Mouse (Mus musculus) mouse trophoblast stem cell (cell line): ENCODE measurements around the gene Pygo2.

Source experiments
- in situ Hi-C, 2 experiments: fragments of 300-500 bp; cut with MseI, MboI; formaldehyde crosslinking; loops; 2 replicates in 1 of 2; 3 replicates in 1 of 2; pipeline ENCODE4 v1.15.1; 2025

Pygo2 gene

DNA sequence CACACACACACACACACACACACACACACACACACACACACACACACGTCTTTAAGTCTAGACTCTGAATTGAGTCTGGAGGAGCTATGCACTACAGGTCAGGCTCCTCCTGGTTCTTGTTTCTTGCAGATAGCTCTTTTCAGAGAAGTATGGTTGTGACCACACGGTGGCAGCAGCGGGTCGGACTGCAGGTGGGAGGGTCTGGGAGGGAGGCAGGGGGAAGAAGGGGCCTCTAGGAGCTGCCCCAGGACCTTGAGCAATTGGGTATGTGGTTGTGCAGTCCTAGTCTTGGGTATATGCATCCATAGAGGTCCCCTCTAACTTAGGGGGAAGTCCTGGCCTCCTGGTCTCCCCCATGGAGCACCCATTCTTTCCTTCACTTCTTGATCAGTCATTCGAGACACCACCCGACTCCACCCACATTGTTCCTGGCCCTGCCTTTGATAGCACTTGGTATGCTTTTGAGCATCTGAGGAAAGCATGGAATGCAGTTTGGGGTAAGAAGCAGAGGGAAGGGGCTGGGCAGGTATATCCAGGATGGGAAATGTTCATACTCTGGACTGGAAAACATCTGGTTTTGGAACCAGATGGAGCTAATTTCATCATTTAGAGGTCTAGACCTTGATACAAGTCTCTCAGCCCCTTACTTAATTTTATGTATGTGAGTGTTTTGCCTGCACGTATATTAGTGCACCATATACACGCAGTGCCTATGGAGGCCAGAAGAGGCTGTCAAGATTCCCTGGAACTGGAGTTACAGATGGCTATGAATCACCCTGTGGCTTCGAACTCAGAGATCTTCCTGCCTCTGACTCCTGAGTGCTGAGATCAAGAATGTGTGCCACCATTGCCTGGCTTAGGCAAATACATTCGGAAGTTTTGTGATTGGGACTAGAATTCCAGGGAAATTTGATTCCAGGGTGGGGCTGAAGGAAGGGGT, 27.0 kb downstream of the Pygo2 start:
- in situ Hi-C loops: loop anchor here in 1 of 2 experiments (5.0 kb wide), 1 partner anchor 35 kb away; no protein-coding TSS in a partner anchor

DNA sequence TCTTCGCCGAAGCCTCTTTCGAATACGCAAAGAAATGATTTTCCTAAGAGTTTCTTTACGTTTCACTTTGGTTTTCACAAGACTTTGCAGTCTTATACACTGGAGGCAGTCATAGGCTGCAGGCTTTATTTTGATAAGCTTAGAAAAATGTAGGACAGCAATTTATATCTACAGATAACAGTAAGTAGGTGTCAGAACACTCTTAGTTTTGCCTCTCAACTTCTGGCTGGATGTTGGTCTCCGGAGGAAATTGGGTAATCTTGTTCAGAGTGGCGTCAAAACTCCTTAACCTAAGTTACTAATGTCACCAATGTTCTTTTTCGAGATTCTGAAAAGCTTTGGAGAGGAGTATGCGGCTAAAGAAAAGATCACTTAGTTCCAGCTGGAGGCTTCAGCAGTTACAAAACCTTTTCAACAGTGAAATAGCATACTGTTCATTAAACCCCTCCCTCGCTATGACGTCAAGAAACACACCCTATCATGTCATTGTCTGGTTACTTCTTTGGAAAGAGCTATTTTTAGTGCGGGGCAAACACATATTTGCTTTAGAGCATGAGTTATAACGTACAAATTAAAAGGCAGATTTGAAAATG, 28.5 kb downstream of the Pygo2 start:
- in situ Hi-C loops: loop anchor here in 1 of 2 experiments (5.0 kb wide), 1 partner anchor 34 kb away; no protein-coding TSS in a partner anchor

DNA sequence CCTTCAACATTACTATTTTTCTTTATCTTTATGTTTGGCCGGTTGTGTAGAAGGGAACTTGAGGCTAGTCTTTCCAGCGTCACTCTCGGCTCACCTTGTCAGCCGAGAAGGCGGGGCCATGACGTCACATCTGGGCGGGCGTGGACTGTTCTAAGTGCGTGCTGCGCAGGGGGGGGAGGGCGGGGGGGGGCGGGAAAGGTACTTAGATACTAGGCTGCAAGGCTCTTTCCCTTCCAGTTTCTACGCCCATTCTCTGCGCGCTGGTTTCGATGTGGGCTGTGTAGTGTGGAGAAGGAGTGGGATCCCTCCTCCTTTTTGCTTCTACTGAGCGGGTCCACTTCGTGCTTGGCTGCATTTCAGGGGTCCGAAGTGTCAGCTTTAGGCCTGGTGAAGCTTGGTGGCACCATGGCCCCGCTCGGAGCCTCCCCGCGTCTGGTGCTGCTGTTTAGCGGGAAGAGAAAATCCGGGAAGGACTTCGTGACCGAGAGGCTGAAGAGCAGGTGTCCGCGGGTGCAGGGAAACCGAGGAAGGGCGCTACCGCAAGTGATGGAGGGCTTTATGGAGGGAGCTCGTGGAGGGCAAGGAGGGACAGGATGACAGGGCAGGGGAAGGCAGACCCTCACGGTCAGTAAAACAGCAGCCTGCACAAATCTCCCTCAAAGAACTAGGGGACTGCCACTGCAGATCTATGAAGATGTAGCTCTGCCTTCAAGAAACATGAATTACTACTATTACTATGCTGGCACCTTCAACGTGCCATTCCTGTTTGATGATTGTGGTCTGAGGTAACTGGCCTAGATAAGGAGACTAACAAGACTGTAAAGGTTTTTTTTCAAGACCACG, 29.2 kb downstream of the Pygo2 start:
- in situ Hi-C loops: loop anchor here in 1 of 2 experiments (5.0 kb wide), 1 partner anchor 33 kb away; no protein-coding TSS in a partner anchor

DNA sequence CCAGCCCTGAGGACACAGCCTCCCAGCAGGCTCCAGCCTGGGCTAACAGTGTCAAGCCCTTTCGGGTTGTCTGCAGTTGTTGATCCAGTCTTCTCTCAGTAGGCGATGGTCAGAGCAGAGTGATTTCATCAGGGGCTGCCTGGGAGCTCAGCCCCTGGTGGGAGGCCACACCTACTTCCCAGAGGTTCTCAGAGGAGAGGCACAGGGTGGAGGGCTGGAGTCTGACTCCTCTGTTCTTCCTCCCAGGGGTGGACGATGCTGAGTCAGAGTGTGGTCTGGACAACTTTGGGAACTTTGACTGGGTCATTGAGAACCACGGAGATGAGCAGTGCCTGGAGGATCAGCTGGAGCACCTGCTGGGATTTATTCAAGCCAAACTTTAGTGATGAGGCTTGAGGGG, 38.3 kb downstream of the Pygo2 start:
- in situ Hi-C loops: no loop called here

DNA sequence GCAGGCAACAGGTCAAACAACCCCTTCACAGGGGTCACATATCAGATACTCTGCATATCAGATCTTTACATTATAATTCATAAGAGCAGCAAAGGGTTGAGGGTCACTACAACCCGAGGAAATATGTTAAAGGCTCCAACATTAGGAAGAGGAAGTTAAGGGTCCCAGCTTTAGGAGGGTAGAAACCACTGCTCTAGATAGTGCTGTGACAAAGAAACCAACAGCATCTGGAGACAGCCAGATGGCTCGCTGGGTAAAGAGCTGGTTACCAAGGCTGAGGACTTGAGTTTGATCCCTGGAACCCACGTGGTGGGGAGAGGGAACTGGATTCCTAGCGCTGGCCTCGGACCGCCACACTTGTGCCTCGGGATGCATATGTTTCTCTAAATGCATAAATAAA, 42.3 kb downstream of the Pygo2 start:
- in situ Hi-C loops: no loop called here

DNA sequence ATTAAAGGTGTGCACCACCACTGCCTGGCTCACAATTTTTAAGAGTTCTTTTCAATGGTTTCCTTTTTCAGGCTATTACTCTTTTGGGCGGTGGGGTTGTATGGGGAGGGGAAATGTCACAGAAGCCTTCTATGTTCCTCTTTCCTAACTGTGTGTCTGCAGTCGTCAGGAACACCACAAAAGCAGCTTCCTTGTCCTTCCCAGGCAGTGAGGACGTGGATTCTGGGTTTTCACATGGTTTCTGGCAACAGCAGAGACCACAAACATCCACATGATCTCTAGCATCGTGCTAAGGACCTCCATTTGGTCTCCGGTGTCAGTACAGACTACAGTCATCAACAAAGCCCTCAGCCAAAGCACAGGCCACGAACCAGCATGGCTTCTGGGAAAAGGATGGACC, 43.8 kb downstream of the Pygo2 start:
- in situ Hi-C loops: no loop called here

DNA sequence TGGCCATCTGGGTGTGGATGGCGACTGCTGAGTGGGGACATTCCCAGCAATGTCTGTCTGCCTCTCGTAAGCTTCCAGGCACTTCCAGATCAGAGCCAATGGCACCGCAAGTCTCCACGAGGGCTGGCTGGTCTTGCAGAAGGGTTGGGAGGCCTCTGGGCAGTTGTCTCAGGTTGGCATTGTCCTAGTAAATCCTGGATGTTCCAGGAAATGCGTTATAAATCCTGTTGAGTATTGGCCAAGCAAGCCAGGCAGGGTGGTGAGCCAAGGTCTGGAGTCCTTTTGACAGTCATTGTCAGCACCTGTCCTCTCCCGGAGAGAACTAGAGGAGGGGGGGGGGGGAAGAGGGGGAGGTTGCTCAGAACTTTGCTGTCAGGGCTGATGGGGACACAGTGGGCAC, 49.0 kb downstream of the Pygo2 start:
- in situ Hi-C loops: no loop called here

- in situ Hi-C loops: no loop called here
Measured at GRCm38 (mm10) chr3:89481488-89481887, 51.5 kb downstream of the Pygo2 start.

GRCm38 (mm10) chr3:89482249-89482648, 52.2 kb downstream of the Pygo2 start:
- in situ Hi-C loops: no loop called here
